Mouse (Mus musculus): Measurements from ENCODE around the gene Dock9.
"Not testable (repeated sequence)": the region's sequence is repeated elsewhere in the genome, so short reads cannot be mapped to it uniquely, and the experiment has no call there.

The Dock9 gene

DNA sequence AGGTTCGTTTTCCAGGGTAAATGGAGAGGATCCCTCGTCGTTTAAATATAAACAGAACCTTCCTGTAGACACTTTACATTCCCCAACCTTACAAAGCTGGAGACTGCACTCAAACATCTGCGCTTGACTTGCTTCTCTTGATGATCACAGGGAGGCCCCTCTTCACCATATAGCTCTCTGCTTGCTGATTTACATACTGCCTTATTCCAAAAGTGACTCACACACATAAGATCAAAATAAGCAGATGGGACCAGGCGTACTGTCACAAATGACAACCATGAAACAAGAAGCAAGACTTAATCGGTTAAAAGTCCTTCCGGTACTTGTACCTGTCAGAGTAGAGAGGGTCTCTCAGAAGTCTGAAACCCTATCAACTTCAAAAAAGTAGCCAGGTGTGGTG, 63.4 kb downstream of the Dock9 start:
- DNase-seq = no peak

DNA sequence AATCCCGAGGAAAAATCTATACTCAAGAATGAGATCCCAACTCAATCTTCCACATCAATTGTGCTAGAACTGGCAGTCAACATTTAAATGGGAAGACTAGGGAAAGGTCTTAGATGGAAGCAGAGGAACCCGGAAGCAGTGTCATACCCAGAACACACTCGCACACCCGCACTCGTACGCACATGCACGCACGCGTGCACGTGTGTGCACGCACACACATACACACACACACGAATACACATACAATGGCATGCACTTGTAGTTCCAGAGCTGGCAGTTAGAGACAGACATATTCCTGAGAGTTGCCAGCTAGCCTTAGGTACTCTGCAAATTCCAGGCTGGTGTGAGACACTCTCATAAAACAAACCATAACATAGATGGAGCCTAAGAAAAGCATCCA, 63.9 kb downstream of the Dock9 start:
- DNase-seq = no peak

DNA sequence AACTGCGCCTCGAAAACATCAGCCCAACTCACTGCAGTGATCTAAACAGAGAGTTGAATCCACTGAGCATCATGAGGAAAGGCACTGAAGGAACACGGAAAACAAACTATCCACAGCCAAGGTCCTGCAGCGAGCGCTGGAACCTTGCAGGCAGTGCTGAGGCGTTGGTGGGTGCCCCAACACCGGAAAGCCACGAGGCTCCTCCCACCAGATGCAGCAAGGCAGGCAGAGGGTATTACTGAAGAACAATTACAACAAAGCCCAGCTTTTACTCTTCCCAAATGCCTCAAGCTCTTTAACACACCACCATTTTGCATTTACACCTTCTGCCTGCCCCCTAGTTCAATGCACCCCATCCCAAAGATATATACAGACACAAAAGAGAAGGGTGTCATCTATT, 65.4 kb downstream of the Dock9 start:
- no peak for DNase-seq

DNA sequence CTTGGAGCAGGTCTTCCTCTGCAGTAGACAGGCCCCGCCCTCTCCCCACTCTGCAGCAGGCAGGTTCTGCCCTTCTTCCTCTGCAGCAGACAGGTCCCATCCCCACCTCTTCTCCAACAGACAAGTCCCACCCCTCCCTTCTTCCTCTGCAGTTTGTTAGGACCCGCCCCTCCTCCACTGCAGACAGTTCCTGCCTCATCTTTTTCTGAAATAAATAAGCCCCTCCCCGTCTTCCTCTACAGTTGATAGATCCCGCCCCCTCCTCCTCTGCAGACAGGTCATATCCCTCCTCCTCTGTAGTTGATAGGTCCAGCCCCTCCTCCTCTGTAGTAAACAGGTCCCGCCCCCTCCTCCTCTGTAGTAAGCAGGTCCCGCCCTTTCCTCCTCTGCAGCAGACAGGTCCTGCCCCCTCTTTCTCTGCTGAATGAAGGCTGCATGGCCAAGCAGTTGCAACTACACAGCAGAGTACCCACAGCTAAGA, 65.9 kb downstream of the Dock9 start:
- no peak for DNase-seq

DNA sequence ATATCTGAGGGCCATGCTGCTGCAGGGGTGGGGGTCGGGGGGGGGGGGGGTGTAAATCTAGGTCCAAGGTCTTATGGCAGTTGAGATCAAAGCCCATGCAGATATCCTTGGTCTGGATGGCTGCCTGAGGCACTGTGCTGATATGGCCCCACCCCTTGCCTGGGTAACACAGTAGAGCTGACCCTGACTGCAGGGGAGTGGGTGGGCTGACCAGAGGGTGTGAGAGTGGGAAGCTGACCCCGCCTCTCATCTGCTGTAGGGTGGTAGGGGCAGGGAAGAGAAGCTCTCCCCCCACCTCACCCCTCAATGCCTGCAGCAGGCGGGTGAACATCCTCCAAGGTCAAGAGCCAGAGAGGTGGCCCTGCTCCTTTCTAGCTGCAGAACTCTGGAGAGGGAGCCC, 66.7 kb downstream of the Dock9 start:
- no peak for DNase-seq

DNA sequence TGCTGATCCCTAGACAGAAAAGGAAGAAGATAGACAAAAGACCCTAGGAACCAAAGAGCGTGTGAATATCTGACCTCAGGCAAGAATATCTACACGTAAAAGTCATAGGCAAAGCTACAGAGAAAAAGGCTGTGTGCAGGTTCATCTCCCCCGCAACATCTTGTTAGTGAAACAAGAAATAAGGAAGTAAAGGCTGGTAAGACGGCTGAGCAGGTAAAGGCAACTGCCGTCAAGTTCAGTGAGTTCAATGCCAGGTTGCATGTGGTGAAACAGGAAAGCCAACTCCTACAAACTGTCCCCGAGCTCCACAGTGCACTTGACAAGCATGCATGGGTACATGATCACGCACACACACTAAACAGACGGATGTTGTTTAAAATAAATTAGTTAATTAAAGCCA, 69.6 kb downstream of the Dock9 start:
- DNase-seq = no peak

DNA sequence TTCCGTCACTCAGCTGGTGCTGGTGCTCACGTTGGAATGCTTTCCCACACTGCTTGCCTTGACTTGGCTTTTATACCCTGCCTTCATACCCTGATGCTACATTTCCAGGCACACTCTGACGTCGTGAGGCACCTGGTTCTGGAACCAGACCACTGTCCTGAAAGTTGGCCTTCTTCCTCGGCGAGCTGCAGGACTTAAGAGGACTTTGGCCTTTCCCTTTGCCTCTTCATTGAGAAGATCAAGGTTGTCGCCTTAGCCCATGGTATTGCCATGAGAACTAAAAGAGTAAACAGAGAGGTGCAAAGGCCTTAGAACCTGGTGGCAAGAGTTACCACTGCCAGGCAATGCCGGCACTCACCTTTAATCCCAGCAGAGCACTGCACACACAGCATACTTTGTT, 73.1 kb downstream of the Dock9 start:
- DNase-seq = no peak

DNA sequence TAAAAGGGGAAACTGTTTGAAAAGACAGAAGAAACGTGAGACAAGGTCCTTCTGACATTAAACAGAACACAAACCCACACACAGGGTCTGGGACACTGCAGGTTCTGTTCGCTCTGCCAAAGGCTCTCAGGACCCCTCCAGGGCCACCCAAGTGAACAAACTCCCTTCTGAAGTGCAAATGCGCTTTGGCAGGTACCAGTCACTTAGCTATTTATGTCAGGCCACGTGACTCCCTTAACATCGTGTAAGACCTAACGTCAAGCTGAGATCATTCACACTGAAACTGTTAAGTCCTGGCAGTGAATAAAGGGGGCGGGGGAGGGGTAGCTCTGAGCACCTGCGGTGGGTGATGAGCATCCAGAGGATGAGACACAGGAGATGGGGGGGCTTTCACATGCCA, 74.9 kb downstream of the Dock9 start:
- no peak for DNase-seq

DNA sequence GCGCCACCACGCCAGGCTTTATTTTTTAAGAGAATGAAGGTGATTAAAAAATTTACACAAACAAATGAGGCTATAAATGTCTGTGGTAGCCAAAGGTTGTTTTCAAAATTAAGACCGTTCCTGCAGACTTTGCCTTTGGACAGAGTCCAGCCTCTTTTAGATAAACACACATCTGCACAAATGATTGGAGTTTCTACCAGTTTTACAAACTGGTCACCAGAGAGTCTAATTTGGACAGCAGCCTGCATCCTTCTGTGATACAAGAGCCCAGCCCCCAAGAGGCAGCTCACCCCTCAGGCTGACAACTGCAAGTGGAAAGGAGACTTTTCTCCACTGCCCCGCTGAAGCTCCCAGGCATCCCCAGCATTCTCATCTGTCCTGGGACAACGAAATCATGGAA, 76.2 kb downstream of the Dock9 start:
- no peak for DNase-seq

DNA sequence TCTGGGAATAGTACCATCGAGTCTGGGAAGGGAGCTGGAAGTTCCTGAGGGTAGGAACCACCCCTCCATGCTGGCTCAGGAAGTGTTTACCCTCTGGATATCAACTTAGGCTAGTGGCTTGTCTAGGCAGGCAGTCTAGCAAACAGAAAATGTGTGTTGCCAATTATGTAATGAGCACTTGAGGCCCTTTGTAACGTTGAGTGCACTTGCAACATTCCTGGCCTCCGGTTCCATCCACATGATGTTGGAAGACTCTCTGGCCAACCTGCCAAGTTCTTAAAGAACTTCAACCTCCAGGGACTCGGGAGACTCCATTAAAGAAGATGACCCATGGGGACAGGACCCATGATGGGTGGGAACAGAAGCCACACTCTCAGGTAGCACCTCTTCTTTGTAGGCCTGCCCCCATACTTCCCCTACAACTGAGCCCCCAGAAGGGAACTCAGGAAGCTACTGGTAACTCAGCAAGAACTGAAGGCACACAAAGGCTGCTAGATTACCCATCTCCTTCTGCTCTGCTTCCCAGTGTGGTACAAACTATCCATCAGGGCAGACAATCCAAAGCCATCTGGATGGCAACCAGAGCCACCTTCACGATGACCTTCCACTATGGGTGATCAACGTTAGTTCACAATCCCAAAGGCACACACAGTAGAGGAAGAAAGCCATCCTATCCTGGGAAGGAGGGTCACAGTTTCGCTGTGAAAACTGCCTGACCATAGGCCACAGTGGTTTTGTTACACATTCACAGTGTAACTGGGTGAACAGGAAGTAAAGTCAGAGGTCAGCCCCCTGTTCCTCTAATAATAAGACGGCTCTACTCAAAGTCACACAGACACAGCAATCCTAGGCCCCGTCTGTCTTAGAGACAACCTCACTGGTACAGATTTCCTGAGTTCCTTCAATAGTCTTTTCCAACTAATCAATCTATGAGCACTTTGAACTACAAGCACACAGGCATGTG, 77.7 kb downstream of the Dock9 start:
- no peak for DNase-seq

DNA sequence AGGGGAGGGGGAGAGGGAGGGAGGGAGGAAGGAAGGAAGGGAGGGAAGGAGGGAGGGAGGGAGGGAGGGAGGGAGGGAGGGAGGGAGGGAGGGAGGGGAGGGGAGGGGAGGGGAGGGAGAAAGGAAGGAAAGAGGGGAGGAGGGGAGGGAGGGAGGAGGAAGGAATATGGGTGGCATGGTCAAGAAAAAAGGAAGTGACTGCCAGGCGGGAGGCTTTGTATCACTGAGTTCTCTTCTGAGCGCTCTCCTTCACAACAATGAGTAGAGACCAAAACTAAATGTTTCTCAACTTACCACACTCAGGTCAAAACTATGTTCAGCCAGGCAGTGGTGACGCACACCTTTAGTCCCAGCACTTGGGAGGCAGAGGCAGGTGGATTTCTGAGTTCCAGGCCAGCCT, 82.8 kb downstream of the Dock9 start:
- not testable (repeated sequence) for DNase-seq

DNA sequence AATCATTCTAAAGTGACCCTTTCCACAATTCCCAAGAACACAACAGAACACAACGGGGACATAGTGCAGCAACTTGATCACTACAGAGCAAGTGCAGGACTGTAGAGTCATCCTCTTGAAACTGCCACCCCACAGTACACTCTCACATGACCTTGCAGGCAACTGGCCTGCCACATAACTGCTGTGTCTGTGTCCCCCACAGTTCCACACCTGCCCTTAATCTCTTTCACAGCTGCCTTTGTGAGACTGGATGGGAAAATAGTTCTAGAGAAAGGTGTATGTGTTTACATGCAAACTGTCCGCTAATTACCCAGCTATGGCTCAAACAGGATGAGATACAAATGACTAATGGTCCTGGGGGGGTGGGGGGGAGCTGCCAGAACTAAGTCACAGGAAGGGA, 83.4 kb downstream of the Dock9 start:
- no peak for DNase-seq

DNA sequence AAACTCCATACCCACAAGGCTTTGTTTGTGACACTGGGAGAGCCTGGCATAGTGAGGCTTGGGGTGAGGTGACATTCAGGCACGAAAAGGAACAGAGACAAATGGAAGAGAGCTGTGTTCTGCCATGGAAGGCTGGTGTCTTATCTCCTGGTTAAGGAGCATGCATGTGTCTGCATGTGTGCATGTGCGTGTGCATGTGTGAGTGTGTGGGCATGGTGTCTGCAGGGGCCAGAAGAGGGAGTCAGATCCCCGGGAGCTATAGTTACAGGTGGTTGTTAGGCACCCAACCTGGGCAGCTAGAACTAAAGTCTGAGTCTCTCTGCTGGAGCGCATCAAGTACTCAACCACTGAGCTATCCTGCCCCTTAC, 83.8 kb downstream of the Dock9 start:
- no peak for DNase-seq

DNA sequence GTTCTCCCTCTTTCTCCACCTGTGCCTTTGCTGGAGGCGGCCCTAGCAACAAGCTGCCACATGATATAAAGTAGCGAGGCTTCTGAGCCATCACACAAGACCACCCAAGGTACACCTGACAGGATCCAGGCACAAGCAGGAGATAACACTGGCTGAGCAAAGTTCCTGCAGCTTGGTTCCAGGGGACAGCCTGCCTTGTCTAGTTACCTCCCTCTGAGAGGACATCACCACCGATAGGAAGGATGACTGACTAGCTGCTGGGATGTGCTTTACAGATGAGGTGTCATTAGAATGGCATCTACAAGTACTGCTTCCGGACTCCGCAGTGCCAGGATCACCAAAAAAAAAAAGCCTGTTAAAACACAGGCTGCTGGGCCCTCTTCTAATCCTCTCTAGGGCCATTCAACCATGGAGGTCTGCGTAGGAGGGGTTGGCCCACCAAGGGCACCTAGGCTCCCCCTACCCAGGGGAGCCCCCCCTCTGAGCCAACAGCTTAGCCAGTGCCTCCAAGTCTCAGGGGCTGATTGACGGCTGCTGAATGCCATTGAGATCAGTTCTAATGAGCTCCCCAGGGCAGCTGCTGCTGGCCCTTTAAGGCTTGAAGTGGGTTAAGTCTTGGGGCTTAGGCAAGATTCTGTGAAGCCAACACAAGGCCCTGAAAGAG, 84.3 kb downstream of the Dock9 start:
- DNase-seq = no peak

DNA sequence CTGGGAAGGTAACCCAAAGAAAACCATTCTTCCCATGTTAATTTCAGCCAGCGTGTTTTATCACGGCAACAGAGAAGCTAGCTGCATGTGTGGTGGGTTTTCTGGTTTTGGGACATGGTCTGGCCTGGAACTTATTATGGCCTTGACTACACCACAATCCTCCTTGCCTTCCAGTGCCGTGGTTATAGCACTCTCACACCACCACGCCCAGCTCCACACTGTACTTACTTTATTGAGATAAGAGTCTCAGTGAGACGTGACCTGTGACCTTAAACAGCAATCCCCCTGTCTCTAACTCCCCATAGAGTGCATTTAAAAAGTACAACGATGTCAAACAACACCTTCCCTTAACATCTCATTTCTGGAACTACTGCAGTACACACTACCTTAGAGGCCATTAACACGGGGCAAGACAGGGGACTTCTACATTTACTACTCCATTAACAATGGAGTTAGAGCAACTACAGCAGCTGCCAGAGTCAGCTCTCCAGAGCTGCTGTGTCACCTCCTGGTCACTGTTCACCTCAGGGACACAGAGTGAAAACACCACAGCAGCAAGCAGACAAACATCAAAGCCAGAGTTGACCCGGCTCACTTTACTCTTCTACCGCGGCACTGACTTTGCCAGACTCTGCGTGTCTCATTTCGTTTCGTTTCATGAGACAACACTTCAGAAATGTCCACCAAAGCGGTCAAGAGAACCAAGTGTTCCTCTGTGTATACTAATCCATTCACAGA, 86.4 kb downstream of the Dock9 start:
- DNase-seq = no peak

DNA sequence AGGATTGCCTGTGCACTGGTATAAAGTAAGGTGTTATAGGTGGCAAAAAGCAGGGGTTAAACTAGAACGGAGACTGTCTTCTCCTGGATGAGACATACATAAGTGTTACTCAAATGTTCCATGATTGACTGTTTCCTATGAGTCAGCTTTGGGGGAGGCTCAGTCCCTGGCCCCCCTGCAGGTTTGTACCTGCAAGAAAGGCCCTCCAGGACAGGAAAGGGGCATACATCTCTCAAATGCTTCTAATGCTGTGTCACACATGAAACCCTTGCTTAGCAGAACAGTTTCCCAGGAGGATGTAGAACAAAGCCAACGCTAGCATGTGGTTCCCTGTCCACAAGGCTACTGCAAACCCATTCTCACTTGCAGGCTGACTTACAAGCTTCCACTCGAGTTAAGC, 87.5 kb downstream of the Dock9 start:
- no peak for DNase-seq

DNA sequence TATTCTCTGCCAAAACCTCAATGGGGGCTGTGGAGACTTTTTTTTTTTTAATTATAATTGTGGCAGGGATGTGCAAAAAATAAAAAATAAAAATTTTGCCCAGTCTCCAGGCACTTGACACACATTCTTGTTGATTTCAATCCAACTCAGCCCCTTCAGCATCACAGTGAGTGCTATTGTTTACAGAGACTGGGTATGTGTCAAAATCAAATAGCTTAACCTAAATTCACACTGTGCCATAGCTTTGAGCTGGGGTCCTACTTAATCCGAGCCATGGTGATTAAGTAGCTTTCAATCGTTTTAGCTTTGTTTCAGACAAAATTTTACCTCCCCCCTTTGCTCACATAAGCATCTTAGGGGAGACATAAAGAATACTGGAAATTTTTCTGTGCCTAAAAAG, 89.4 kb downstream of the Dock9 start:
- no peak for DNase-seq

DNA sequence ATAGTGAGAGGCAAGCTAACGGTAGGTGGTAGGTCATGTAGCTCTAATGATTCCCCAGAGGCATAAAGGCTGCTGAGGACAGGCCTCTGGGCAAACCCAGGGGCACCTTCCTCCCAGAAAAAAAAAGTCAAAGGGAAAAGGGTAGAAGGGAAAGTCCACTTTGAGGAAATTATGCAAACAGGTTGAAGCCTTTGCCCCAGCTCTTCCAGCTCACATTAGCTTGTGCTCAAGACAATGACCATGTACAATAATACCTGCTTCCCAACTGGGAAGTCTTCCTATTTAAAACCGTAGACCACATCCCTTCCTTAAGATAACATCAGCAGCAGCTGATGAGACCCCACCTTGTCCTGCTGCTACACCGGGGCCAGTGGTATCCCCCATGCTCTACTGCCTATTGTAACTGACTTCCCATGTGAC, 91.1 kb downstream of the Dock9 start:
- no peak for DNase-seq

DNA sequence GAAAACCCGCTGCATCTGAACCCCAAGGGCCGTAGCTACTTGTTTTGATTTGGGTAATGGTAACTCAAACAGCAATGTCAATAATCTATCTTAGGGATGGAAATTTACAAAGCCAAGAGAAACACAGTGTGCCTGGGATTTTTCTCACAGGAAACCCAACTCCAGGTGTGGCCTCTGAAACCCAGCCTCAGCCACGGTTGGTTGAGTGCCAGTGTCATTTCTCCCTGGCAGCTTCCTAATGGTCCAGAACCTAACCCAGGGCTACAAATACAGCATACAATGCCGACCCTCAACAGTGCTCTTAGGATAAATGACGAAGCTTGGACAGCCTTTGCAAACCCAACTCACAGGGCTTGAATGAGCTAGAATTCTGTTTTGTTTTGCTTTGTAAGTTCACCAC, 92.0 kb downstream of the Dock9 start:
- no peak for DNase-seq

DNA sequence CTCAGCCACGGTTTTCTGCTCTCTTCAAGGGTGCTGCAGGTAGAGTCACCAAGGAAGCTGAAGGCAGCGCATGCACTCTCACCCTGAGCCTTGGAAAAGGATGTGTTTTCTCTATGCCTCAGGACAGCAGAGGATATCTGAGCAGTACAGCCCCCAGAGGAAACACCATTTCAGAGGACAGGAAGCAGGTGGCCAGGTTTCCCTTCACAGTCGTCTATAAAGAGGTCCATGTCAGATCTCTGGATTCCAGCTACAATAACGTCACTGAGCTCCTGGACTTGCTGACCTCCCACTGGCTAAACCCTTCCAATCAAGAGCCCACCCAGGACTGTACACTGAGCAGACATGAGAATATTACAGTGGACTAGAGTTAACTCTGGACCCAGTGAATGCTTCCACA, 95.1 kb downstream of the Dock9 start:
- DNase-seq = no peak

DNA sequence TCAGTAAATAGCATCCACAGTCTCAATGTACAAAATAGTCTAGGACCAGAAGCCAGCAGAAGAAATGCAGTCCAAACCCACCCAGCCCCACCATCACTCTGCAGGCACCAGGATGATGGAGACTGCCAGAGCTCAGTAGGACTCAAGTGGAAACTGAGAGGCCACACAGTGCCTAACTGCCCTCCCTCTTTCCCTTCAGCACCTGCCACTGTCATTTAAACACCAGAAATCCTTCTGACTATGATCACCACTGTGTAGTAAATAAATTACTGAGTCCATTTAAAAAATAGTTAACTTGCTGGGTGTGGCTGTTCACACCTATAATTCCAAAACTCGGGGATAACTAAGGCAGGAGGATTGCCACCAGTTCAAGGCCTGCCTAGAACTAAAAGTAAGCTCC, 97.6 kb downstream of the Dock9 start:
- no peak for DNase-seq

DNA sequence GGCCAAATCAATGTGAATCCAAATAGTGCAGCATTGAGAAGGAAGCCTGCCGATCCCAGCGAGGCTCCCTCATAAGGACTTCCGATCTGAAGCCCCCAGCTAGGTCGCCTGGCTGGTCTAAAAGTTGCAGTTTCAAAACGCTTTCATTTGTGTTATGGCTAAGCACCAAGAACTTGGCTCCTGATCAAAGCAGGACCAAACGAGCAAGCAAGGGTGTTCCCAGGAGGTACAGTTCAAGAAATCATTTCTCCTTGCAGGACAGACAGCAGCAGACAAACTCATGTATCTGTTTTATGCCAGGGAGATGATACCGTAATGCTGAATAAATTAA, 99.1 kb downstream of the Dock9 start:
- no peak for DNase-seq

DNA sequence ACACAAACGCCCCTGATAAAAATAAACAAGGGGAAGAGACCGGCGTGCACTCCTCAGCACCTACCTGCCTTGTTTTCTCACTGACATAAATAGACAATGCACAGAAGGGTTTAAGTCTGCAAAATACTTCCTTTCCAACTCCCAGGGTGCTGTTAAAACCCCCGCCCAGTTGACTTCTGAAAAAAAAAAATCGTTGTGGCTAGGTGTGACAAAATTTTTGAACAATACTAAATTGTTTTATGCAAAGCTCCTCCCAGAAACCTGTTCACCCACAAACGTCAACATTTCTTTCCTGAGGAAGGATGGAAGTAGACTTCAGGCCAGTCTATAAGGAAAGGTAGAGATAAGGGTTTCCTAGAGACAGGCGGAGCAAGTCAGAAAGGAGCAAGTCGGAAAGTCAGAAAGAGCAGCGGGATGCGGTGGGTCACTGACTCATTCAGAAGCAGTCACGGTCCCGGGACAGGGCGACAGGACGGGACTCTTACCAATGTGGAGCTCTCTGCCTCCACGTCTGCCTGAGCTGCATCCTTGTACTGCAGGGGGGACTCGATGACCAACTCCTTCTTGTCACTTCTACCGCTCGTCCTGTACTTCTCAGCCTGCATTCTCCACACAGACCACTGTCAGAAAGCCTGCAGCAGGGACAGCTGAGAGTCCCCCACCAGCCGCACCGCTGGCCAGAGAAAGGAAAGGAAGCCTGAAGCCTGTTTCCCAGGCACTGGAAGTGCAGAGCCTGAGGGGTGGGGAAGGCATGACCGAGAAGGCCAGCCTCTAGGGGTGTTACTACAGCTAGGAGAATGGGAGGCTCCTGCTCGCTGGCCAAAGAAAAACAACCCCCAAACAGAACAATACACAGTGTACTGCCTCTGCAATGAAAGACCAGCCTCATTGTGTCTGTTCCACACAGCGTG, 99.7 kb downstream of the Dock9 start:
- peak; percentile 73 for DNase-seq
